Mouse (Mus musculus): Measurements from ENCODE around the gene Macf1.
"Not testable (repeated sequence)": the region's sequence is repeated elsewhere in the genome, so short reads cannot be mapped to it uniquely, and the experiment has no call there.

Macf1 gene

DNA sequence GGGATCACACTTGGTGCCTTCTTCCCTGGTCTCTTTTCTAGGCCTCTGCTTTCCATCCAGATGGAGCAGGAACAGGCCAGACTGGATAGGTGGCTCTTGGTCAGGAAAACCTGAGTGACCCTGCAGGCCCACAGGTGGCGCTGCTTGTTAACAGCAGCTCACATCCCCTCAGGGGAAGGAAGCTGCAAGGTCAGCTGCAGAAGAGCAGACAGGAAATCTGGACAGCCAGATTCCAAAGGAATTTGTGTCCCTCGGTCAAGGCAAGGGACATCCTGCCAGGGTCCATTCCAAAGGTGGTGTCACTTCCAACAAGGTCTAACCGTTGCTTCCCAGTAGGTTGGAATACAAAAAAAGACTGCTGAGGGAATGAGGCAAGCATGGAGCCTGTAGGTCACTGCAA lies 50.8 kb downstream of the Macf1 start:
- DNase-seq: peak; percentile 83 to 88

DNA sequence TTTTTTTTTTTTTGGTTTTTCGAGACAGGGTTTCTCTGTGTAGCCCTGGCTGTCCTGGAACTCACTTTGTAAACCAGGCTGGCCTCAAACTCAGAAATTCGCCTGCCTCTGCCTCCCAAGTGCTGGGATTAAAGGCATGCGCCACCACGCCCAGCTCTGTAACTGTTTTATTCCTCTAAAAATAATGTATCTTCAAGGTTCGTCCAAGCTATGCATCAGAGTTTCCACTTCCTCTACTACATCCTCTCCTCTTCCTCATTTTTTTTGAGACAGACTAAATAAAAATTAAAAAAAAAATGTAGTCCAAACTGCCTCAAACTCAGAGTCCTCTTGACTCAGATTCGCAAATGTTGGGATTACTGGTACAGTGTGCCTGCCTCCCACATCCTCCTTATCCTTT lies 52.0 kb downstream of the Macf1 start:
- DNase-seq: not testable (repeated sequence)

DNA sequence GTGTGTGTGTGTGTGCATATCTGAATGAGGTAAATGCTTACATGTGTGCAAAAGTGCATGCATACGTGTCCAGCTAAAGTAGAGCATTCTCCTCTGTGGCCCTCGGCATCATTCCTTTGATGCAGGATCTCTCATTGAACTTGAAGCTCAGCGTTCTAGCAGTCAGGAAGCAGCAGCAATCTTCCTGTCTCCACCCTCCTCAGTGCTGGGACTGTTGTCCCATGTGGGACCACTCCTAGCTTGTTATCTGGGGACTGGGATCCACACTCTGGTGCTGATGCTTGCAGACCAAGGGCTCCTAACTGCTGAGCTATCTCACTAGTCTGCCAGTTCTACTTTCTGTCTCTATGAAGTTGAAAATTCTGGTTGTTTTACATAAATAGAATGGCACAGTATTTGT lies 52.5 kb downstream of the Macf1 start:
- DNase-seq: no peak

DNA sequence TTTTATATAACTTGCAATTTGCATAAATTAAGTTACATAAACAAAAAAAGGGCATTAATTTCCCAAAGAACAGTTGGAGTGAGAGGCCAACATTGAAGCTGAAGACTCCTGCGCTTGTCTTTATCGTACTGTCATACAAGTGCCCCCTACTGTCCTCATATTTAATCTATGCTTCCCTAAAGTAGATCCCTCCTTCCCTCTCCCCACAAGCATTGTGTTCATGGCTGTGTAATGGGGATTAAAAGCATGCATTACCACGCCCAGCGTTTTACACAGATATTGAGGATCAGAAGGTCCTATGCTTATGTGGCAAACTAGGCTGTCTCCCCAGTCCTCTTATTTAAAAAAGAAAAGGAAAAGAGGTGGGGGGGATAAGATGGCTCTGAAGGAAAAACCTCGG lies 56.5 kb downstream of the Macf1 start:
- DNase-seq: no peak

DNA sequence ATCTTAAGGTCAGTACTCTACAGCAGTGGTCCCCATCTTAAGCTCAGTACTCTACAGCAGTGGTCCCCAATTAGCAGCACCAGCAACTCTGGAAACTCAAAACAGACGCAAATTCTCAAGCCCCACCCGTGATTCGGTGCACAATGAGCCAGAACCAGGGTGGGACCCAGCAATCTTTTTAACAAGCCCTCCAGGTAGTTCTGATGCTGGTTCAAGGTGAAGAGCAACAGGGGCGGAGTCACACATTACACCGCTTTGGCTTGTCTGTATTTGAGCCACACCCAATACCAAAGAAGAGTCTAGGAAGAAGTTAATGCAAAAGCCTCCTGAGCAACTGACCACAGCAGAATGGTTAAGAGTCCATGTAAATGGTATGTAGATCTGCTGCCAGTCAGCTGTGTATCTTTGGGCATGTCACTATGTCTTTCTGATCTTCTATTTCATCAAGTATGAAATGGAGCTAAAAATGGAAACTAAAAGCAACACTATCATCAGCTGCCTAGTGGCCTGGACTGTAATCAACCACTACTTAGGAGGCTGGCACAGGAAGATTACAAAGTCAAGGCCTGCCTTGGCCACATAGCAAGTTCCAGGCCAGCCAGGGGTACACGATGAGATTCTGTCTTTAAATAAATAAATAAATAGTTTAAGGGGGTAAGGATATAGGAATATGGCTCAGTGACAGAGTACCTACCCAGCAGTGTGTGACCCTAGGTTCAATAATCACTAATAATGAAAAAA lies 58.7 kb downstream of the Macf1 start:
- DNase-seq: no peak

DNA sequence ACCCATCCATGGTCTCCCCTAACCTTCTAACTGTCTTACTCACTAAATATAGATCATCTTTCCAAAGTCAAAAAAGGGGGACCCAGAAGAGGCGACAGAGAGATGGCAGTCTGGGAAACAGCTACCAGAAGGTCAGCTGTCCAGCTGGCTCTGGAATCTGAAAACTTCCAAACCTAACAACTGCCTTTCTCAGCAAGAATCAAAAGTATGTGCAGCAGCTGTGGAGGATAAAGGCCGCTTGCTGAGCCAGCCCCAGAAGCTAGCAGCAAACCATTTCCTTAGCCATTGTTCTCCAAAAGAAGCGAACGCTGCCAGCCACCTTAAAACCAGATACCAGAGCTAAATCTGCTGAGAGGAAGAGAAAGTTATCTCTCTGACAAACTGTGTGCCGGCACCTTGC lies 59.7 kb downstream of the Macf1 start:
- DNase-seq: peak; percentile 48 to 82

DNA sequence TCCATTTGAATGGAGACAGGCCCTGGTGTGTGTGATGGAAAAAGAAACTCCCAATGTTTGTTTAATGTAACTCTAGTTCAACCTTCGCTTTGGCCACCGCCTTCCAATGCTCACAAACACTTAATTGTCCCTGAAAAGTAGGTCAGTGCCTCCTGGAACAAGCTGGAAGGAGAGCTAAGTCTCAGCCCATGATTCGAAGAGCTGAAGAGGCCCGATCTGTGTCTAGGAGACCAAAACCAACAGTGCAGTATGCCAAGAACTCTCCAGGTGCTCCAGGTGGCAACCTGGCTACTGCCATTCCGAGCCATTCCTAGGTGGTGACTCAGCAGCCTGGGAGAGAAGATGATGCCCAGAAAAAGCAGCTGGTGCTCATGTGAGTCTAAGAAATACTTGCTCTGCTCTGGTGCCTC lies 60.4 kb downstream of the Macf1 start:
- DNase-seq: peak; percentile 54 to 72

DNA sequence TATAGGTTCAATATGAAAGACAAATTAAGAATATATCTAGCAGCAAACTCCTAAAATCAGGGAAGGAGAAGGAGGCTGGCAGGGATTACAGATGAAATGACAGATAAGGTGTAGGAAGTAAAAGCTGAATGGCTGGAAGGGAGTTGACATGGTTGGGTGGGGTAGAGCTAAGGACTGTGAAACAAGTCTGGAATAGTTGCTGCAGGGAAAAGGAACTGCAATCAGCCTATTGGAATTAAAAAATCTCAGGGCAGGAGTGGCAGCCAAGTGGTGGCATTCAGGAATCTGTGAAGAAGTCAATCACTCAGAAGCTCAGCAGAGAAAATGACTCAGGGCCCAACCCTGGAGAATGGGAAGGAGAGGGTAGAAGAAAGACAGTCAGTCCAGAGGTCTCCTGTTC lies 62.4 kb downstream of the Macf1 start:
- DNase-seq: no peak

DNA sequence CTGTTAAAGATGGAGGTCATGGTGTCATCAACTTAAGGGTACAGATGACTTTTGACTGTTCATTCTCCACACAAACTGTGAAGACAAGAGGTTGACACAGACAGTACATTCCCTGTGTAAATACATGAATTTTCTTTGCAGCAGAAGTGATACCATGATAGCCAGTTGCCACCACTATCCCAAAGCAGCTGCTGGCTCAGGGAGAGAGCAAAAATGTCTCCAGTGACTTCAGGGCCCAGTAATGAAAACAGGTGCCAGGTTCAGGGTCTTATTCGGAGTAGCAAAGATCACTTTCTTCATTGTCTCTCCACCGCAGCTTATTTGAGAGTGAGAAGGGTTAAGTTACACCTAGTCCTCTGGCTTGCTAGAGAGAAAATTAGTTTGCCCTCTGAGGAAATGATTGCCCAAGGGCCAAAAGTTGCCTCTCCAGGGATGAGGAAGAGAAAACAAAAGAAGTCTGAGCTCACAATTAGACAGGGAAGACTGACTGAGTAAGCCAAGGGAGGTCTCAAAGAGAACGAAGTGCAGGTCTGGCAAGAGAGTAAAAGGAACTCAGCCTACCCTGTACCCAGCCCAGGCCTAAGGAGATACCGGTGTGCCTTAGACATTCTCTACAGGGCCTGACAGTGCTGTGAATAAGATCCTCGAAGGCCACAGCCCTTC lies 66.3 kb downstream of the Macf1 start:
- DNase-seq: no peak

DNA sequence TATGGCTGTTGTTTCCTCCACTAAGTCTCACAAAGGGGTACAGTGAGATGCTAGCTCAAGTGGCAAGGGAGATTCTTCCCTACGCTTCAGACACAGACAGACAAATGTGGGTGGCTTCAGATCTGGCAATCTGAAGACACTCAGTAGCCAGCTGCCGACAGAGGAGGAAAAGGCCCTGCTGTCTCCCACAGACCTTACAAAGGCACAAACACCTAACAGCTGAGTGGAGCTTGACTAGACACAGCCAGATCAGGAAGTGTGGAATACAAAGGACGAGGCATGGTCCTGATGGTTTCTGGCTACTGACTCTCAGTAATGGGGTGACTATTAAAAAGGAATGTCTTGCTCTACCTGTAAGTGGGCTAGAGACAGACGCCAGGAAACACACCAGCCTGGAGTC lies 67.2 kb downstream of the Macf1 start:
- DNase-seq: peak; percentile 36 to 63

DNA sequence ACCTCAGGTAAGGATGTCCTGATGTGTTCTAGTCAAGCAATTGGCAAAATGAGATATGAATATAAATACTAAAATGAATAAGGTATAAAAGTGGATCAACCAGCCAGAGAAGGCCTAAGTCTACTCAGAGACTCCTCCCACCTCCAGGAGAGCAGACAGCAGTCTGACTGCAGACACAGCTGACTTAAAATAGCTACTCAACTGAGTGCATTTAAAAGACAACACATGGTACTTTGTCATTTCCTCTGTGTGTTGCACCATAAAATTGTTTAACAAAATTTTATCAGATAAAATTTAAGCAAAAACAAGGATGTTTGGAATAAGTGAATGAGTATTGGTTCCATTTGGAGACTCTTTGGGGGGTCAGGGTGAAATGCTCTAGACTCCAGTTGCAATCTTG lies 67.7 kb downstream of the Macf1 start:
- DNase-seq: peak in 1 of 2 experiments; percentile 45

DNA sequence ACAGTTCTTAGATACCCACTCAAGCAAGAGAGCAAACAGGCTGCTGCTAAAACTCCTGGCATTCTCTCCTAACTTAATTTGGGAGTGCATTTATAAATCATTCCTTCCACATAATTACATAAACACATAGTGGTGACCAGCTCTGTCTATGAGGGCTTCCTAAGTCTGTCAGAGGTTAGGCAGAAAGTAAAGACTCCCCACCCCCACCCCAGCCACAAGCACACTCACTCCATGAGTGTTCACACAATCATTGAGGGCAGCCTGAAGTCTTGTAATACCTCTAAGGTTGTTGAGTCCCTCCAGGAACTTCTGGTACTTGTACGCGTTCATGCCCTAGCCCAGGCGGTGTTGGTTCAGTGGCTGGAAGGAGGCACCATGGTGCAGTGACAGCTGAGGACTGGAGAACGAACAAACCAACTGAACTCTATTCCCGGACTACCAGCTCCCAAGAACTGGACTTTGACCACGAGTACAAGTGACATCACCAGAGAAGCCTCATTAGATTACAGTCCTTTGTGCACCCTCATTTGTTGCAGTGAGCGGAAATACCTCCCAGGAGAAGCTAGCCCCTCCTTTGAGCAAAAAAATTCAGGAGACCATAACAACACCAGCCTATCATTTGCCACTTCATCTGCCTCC lies 70.7 kb downstream of the Macf1 start:
- peak; percentile 52 to 64 for DNase-seq

DNA sequence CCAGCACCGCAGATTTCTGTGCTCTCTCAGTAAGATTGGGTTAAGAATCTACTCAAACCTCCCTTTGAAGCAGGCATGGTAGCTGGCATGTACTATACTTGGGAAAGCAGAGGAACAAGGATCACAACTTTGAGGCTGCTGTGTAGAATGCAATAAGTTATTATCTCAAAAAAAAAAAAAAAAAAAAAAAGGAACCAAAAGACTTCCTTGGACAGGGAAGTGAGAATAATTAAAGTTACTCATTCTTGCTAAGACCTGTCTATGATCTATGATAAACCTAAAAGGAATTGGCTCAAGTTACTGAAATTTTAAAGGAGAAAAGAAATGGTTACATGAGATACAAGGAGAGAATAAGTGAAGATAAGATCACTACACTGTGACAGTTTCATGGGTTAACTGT lies 72.2 kb downstream of the Macf1 start:
- DNase-seq: no peak

DNA sequence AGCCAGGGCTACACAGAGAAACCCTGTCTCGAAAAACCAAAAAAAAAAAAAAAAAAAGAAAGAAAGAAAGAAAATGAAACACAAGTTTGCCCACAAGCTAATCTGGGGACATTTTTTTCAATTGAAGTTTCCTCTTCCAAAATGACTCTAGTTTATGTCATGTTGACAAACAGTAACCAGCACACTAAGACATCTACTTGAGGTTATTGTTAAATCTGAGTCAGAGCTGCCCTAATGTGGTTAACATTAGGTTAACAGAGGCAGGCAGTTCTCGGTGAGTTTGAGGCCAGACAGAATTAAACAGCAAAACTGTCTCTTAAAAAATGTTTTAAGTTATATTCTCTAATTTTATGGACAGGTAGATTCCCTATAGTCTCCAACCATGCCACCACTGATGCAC lies 72.9 kb downstream of the Macf1 start:
- DNase-seq: no peak

DNA sequence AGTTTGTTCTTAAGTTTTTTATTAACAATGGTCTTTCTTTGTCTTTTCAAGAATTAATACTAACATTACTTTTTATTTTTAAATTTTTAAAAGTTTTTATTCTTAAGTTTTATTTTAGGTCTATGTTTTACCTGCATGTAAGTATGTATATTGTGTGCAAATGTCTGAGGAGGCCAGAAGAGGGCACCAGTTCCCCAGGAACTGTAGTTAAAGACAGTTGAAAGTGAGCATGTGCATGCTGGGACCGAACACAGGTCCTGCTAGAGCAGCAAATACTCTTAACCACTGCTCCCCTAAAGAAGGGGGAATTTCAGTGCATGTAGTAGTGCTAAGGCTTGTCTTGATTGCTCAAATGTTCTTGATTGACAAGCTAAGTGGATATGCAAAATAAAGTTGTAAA lies 77.0 kb downstream of the Macf1 start:
- DNase-seq: peak in 1 of 2 experiments; percentile 26

DNA sequence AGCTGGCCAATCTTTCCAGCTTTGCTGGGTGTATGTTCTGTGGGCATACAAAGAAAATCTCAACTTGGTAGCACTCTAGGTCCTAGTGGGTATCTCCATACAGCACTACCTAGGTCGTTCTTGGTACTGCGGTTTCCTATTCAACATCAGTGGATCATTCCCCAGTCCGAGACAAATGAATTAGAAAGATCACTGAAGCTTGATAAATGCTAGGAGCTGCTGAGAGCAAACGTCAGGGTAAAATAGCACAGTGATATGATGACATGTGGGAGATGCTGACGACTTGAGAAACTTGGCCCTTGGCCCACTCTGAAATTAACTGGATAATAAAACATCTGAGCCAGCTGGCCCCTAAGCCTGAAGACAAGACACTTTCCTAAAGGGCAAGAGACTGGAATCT lies 78.2 kb downstream of the Macf1 start:
- DNase-seq: peak in 1 of 2 experiments; percentile 25

DNA sequence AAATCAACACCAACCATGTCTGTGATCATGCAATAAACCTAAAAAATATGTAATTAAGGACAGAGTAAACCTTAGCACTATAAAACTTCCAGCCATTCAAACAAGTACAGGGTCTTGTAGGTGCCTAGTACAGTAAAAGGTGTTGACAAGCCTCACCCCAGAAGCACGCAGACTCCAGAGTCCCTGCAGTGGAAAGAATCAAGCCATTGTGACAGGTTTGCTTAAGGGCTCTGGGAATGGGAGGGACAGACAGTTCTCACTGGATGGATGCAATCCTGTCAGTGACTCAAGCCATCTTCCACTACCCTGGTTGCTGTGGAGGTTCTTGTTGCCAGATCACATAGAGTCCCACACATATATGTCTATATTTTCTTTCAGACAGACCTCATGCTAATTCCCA lies 78.9 kb downstream of the Macf1 start:
- DNase-seq: no peak

DNA sequence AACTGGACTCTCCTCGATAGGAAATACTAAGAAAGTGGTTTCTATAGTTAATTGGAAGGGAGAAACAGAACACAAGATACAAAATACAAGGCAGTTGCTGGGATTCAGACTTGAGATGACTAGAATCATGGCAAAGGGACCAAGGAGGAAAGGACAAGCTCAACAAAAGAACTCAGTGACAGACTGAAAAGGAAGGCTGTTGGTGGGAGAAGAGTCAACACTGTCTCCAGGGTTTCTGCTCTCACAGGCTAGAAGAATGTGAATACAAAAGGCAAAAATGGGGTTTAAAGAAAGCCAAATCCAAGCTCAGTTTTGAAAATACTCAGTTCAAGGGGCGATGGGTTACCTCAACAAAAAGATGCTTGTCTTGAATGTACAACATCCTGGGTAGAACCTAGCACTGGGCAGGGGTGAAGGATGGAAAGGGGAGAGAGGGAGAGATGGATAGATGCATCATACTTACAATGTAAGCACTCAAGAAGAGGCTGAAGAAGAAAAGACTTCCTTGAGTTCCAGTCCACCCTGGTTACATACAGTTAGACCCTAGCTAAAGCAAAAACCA lies 81.4 kb downstream of the Macf1 start:
- no peak for DNase-seq

DNA sequence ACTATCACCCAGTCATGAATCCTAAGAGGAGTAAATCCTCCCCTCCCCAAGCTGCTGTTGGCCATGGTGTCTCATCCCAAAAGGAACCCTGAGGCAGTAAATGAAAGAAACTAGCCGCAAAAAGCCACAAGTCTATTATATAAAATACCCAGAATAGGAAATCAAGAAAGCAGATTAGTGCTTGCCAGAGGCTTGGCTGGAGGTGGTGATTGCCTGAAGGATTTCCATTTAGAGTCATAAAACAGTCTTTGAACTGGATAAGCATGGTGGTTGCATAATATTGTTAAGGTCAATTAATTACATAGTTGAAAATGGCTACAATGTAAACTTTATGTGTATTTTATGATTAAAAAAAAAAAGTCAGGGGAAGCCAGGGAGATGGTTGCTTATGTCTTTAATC lies 83.1 kb downstream of the Macf1 start:
- no peak for DNase-seq

DNA sequence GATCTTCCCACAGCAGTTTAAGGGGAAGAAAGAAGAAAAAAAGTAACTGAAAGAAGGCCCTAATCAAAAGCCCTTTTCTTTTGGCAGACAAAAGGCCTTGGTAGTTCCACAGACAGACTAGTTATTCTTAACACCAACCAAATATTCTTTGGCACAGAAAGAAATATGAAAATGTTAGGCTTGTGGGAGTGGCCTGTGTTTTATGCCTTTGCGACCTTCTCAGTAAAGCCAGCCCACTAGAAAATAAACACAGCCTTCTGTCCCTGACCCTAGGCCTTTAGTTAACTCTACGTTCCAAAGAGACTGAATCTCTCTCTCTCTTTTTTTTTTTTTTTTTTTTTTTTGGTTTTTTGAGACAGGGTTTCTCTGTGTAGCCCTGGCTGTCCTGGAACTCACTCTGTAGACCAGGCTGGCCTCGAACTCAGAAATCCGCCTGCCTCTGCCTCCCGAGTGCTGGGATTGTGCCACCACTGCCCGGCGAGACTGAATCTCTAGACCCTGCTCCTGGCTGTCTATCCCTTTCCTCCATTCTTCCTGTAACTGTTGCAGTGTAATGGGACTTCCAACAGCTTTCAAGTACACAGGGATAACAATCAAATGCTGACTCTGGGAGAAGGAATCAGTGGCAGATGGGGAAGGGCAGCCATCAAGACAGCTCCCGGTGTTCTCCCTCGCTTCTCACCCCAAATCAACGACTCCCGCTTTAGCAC lies 85.5 kb downstream of the Macf1 start:
- DNase-seq: no peak

DNA sequence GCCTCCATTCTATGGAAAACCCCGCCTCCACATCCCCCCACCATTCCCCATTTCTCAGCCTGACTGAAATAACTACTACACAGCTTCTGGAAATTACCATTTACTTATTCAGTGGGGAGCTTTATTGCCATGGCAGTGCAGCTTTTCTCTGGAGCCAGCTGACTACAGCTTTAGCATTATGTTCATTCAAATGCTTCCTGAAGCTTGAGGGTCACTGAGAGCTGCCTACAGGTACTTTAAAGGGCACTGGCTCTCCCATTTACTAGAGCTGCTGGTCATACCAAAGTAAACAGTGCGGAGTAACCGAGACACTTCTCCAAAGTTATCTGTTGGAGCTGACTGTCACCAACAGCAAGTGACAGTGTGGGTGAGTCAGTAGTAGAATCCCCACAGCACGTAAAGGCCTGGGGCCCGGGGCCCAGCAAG lies 89.8 kb downstream of the Macf1 start:
- no peak for DNase-seq

DNA sequence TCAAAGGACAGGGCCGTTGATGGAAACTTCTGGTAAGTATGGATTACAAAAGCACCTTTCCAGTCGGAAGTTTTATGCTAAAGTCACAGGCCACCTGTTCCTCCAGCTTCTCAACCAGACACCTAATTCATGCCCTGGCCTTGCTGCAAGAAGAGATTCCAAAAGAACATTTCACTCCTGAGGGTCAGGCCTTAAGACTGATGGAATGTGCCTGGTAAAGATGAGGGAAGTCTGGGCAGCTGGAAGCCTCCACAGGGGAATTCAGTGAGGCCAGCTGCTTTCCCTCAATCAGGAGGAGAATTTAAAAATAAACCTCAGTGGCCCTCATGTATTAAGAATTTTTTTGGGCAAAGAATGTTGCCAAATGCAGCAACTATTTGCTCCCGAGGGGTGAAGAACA lies 90.5 kb downstream of the Macf1 start:
- DNase-seq: peak; percentile 39 to 72

DNA sequence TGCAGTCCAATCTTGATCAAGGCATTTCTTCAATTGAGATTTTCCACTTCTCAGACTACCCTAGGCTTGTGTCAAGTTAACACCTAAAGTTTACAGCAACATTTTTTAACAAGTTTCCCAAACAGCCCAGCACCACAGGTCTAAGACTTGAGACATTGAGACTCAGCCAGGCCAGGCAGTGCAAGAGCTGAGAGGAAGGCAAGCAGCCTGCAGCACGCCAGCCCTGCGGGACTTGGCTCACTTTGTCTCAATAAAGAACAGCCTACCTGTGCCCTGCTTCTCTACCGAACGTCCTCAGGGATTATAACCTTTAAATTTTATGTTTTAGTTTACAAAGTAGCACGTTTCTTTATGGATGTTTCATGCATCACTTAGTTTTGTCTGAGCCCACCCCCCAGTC lies 92.1 kb downstream of the Macf1 start:
- DNase-seq: no peak
